In genomic region chr12:85548076-85548475, GRCm38 (mm10) we compare ENCODE assay signal across 10 mouse cellular contexts. TPM values are rescaled to one million over a fixed set of nuclear protein-coding genes. Genes with fewer than 3 reads are reported as not detected.
A peak's percentile ranks its signal among the peaks of the same experiment; 100 is the strongest.
DNase-seq lines count a peak whose midpoint lies in the region; ATAC-seq lines count a peak whose summit lies in the region.
"Had no signal": no experiment of that assay in that cellular context is flagged by ENCODE, and none has a peak within 500 bp of the region (broad histone marks: within the 10 kb centered on the region; RNA-seq: fewer than 3 reads in every experiment).

No protein-coding gene starts in this region.

- no peak overlapping the region for H3K9ac ChIP-seq in neural tube, embryonic 13.5 days
- no peak overlapping the region for H3K9ac ChIP-seq in neural tube, embryonic 15.5 days (replicated peaks)
- H3K9ac ChIP-seq: forebrain, embryonic 15.5 days had no signal

- intact Hi-C loops in heart, postnatal 10 days (cut with DNase I) = no loop called here

- DNase-seq in cerebellum, postnatal 36 days = peak; percentile 17 to 31
- no peak for DNase-seq in cerebellum, postnatal 4 days (ENCODE audit: low spot score in 2 of 2)
- peak; percentile 62 to 65 for DNase-seq in heart, postnatal 10 days
- peak; percentile 15 for DNase-seq in lung, postnatal 25 days (ENCODE audit: low spot score)
- no peak for DNase-seq in frontal cortex, postnatal 14 days (ENCODE audit: low spot score in 2 of 2)
- no peak for DNase-seq in frontal cortex, postnatal 25 days (ENCODE audit: low spot score in 2 of 2)

- H3K27ac ChIP-seq in neural tube, embryonic 13.5 days (replicated peaks) = 0 out of 2 replicates have a peak overlapping the region, but pooled peaks have one; percentile 28
- no peak overlapping the region for H3K27ac ChIP-seq in neural tube, embryonic 15.5 days (replicated peaks)
- H3K27ac ChIP-seq: forebrain, embryonic 15.5 days had no signal

- H3K4me2 ChIP-seq in neural tube, embryonic 13.5 days = no peak overlapping the region
- no peak overlapping the region for H3K4me2 ChIP-seq in neural tube, embryonic 15.5 days
- H3K4me2 ChIP-seq: forebrain, embryonic 15.5 days had no signal

- no peak for ATAC-seq in neural tube, embryonic 13.5 days (ENCODE audit: low read depth)
- ATAC-seq in neural tube, embryonic 15.5 days (ENCODE audit: low FRiP score) = no peak
- ATAC-seq: forebrain, embryonic 15.5 days; midbrain, embryonic 16.5 days had no signal

- H3K4me1 ChIP-seq in neural tube, embryonic 13.5 days (replicated peaks) = peaks cover 25% of the 10 kb centered on the region
- 0 out of 2 replicates have a peak, but pooled peaks cover 12% of the 10 kb centered on the region for H3K4me1 ChIP-seq in neural tube, embryonic 15.5 days

- H3K4me3 ChIP-seq in neural tube, embryonic 13.5 days = no peak overlapping the region
- H3K4me3 ChIP-seq in neural tube, embryonic 15.5 days (replicated peaks) = no peak overlapping the region
- H3K4me3 ChIP-seq: forebrain, embryonic 15.5 days had no signal

- no peaks in the 10 kb centered on the region for H3K9me3 ChIP-seq in neural tube, embryonic 13.5 days
- H3K9me3 ChIP-seq in neural tube, embryonic 15.5 days (replicated peaks) = no peaks in the 10 kb centered on the region
- H3K9me3 ChIP-seq: forebrain, embryonic 15.5 days had no signal

- no peaks in the 10 kb centered on the region for H3K27me3 ChIP-seq in neural tube, embryonic 13.5 days
- H3K27me3 ChIP-seq in neural tube, embryonic 15.5 days (replicated peaks) = no peaks in the 10 kb centered on the region
- H3K27me3 ChIP-seq: forebrain, embryonic 15.5 days had no signal

- WGBS in neural tube, embryonic 13.5 days = 66% methylated on average over 8 of the region's 8 CpGs
- WGBS in neural tube, embryonic 15.5 days = 67% methylated on average over 8 of the region's 8 CpGs

- no peaks in the 10 kb centered on the region for H3K36me3 ChIP-seq in neural tube, embryonic 13.5 days
- H3K36me3 ChIP-seq in neural tube, embryonic 15.5 days = no peaks in the 10 kb centered on the region
- H3K36me3 ChIP-seq: forebrain, embryonic 15.5 days had no signal

RNA-seq across cellular contexts. Expression of gene Jdp2, which starts 50.8 kb away (rescaled TPM):
- 0.41 and 0.53 TPM in 2 replicates for polyA plus RNA-seq in neural tube, embryonic 13.5 days (2015; fragmentation: Nextera tagmentation; extraction: Ambion mirVana)
- polyA plus RNA-seq in neural tube, embryonic 15.5 days (2015; fragmentation: Nextera tagmentation; extraction: Ambion mirVana) = 0.68 and 0.69 TPM in 2 replicates
- total RNA-seq in heart, postnatal 10 days (2021) = 10 to 100 TPM; 12.6 to 20.2 TPM

Comparison
In these comparisons a context has a peak if more than half of its experiments do, and no peak if none do; other contexts are left out.
1. DNase-seq: peak in cerebellum, postnatal 36 days (2 of 2), heart, postnatal 10 days (2 of 2) and lung, postnatal 25 days (single experiment); none in cerebellum, postnatal 4 days (0 of 2), frontal cortex, postnatal 14 days (0 of 2) and frontal cortex, postnatal 25 days (0 of 2).